Mouse (Mus musculus): ENCODE data around the gene Ldhd.

DNA sequence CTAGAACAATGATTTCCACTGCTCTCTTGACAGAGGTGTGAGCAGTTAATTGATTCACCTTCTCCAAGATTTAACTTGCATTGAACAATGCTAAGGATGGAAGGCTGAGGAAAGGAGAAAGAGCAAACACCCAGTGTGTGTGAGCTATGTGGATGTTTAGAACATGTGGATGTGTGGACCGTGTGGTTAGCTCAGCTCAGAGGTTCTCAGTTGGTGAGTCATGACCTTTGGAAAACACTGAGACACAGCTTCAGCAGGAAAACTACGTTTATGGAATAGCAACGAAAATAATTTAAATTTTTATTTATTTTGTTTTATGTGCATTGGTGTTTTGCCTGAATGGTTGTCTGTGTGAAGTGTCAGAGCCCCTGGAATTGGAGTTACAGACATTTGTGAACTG lies 40.0 kb downstream of the Ldhd start:
- TF ChIP-seq CTCF (IDR thresholded peaks at IDR 0.05; ENCODE audit: low read depth) (no peak), EP300 (IDR thresholded peaks at IDR 0.05; ENCODE audit: low read depth) (no peak)

Measured in liver, postnatal 0 days (tissue).